Mouse (Mus musculus) gastrocnemius, adult 18-20 months (tissue): ENCODE results near the gene Ptpru. TPM values are rescaled to one million over a fixed set of nuclear protein-coding genes. Genes with fewer than 3 reads are reported as not detected.
A peak's percentile ranks its signal among the peaks of the same experiment; 100 is the strongest.
"Not testable (repeated sequence)": the region's sequence is repeated elsewhere in the genome, so short reads cannot be mapped to it uniquely, and the experiment has no call there.

Source experiments
- DNase-seq: peaks from one replicate; pipeline ENCODE4 v3.0.0; 2021; ENCODE audit warnings: low spot score
- total RNA-seq, 2 experiments: library from RNA; stranded (reverse); gene quantifications; 2 replicates each; pipeline ENCODE4 v1.2.3; 2021

Ptpru gene
- total RNA-seq, 2 experiments from 2014 or later: 0.71 to 1.5 TPM

GRCm38 (mm10) chr4:131836351-131836881 lies 1.7 kb downstream of the Ptpru start:
- DNase-seq: peak; percentile 34

GRCm38 (mm10) chr4:131833971-131834609 lies 4.0 kb downstream of the Ptpru start:
- no peak for DNase-seq

- no peak for DNase-seq
Measured at GRCm38 (mm10) chr4:131832759-131833407, 5.2 kb downstream of the Ptpru start.

GRCm38 (mm10) chr4:131831546-131832045 lies 6.5 kb downstream of the Ptpru start:
- no peak for DNase-seq

GRCm38 (mm10) chr4:131829123-131829522 lies 9.0 kb downstream of the Ptpru start:
- no peak for DNase-seq

- no peak for DNase-seq
Measured at GRCm38 (mm10) chr4:131826905-131827304, 11.2 kb downstream of the Ptpru start.

- DNase-seq: no peak
Measured at GRCm38 (mm10) chr4:131825830-131826229, 12.3 kb downstream of the Ptpru start.

GRCm38 (mm10) chr4:131824939-131825338 lies 13.1 kb downstream of the Ptpru start:
- DNase-seq: no peak

GRCm38 (mm10) chr4:131822583-131822982 lies 15.5 kb downstream of the Ptpru start:
- no peak for DNase-seq

GRCm38 (mm10) chr4:131821161-131821731 lies 16.8 kb downstream of the Ptpru start:
- DNase-seq: no peak

GRCm38 (mm10) chr4:131818926-131819325 lies 19.2 kb downstream of the Ptpru start:
- no peak for DNase-seq

GRCm38 (mm10) chr4:131815774-131816173 lies 22.3 kb downstream of the Ptpru start:
- DNase-seq: no peak

GRCm38 (mm10) chr4:131814869-131815268 lies 23.2 kb downstream of the Ptpru start:
- no peak for DNase-seq

- DNase-seq: no peak
Measured at GRCm38 (mm10) chr4:131813798-131814197, 24.3 kb downstream of the Ptpru start.

GRCm38 (mm10) chr4:131812458-131812857 lies 25.6 kb downstream of the Ptpru start:
- DNase-seq: no peak

- no peak for DNase-seq
Measured at GRCm38 (mm10) chr4:131805255-131805654, 32.8 kb downstream of the Ptpru start.

- not testable (repeated sequence) for DNase-seq
Measured at GRCm38 (mm10) chr4:131804732-131805131, 33.4 kb downstream of the Ptpru start.

- no peak for DNase-seq
Measured at GRCm38 (mm10) chr4:131803846-131804245, 34.2 kb downstream of the Ptpru start.

- DNase-seq: no peak
Measured at GRCm38 (mm10) chr4:131798968-131799367, 39.1 kb downstream of the Ptpru start.

- no peak for DNase-seq
Measured at GRCm38 (mm10) chr4:131797920-131798319, 40.2 kb downstream of the Ptpru start.

- DNase-seq: no peak
Measured at GRCm38 (mm10) chr4:131797483-131797882, 40.6 kb downstream of the Ptpru start.

GRCm38 (mm10) chr4:131796312-131797080 lies 41.6 kb downstream of the Ptpru start:
- no peak for DNase-seq
